In the genomic region with DNA sequence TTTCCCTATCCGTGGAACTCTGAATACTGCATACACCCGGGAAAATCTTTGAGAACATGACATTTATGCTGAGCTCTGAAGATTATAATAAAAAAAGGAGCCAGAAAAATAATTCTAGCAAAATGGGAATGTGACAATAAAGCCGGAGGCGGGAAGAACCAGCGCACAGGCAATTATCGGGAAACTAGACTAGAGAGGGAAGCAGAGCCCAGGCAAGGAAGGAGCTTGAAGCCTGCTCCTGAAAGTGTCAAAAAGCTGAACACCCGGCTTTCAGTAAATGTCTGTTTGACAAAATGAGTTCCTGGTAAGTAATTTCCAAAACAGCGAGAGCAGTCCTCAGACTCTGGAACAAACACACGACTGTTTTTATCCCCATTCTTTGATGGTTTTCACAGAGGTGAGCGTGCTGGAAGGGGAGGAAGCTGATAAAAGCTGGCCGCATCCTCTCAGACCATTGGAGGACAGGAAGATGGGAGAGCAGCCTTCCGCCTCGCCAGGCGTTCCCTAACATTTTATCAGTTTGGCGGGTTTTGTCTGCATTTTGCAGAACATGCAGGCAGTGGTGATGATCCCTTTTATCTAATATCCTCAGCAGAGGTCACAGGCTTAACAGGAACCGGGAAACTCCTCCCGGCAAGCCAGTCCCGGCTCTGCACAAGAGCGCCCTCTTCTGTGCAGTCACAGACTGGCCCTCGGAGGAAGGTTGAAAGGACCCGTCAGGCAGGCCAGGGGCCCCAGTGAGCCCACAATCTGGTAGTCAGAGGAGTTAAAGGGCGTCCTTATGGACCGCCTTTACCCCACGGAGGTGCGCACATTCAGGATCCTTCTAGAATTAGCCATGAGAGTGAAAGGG, we compare ENCODE assay signal across 8 mouse cellular contexts.
A peak's percentile ranks its signal among the peaks of the same experiment; 100 is the strongest.
DNase-seq lines count a peak whose midpoint lies in the region; ATAC-seq and TF ChIP-seq lines count a peak whose summit lies in the region.

No protein-coding gene starts in this region.

- 0 out of 2 replicates have a peak overlapping the region, but pooled peaks have one; percentile 15 for H3K4me3 ChIP-seq in embryonic facial prominence, embryonic 11.5 days (ENCODE audit: low read depth, low read length)
- peak overlapping the region; percentile 25; the same call in 1 of the 2 replicates for H3K4me3 ChIP-seq in kidney, adult 2 months (ENCODE audit: insufficient read depth, low read depth, low read length)
- peak overlapping the region; percentile 12; the same call in 1 of the 2 replicates for H3K4me3 ChIP-seq in limb, embryonic 11.5 days (ENCODE audit: low read depth, low read length)
- peak overlapping the region; percentile 23 for H3K4me3 ChIP-seq in midbrain, embryonic 14.5 days (replicated peaks; ENCODE audit: low read depth, low read length)
- no peak overlapping the region; the same call in 1 of the 2 replicates for H3K4me3 ChIP-seq in spleen, adult 2 months (ENCODE audit: extremely low read depth, insufficient read depth, insufficient read length)

- TF ChIP-seq CTCF in kidney, adult 2 months (conservative IDR thresholded peaks at IDR 0.05; ENCODE audit: insufficient read depth, insufficient read length, low read depth, low read length), result peak; percentile 78
- peak; percentile 75; the same call in 1 of the 2 replicates for TF ChIP-seq CTCF in spleen, adult 2 months (IDR thresholded peaks at IDR 0.05; ENCODE audit: extremely low read depth, insufficient read depth, insufficient read length, insufficient replicate concordance)

- DNase-seq in adrenal gland, postnatal 25 days, result peak; percentile 77
- DNase-seq in embryonic facial prominence, embryonic 11.5 days (ENCODE audit: low spot score), result peak; percentile 81
- DNase-seq in heart, adult 8-10 months (ENCODE audit: low spot score), result peak; percentile 68
- peak; percentile 38 for DNase-seq in kidney, adult 2 months
- peak; percentile 89 for DNase-seq in limb, embryonic 11.5 days (ENCODE audit: low spot score)
- peak; percentile 87 for DNase-seq in midbrain, embryonic 14.5 days
- peak in 1 of 2 experiments; percentile 45 for DNase-seq in spleen, adult 2 months (ENCODE audit: low read depth in 1 of 2, low spot score in 2 of 2)

- no peak for TF ChIP-seq POLR2A in kidney, adult 2 months (IDR thresholded peaks at IDR 0.05; ENCODE audit: low read depth, low read length)
- no peak for TF ChIP-seq POLR2A in spleen, adult 2 months (IDR thresholded peaks at IDR 0.05; ENCODE audit: low read depth, low read length)

- peak overlapping the region; percentile 15 for H3K9ac ChIP-seq in embryonic facial prominence, embryonic 11.5 days (replicated peaks; ENCODE audit: low read length)
- peak overlapping the region; percentile 2; the same call in 1 of the 2 replicates for H3K9ac ChIP-seq in limb, embryonic 11.5 days (ENCODE audit: low read length)
- H3K9ac ChIP-seq in midbrain, embryonic 14.5 days (replicated peaks; ENCODE audit: low read length), result peak overlapping the region; percentile 36; the same call in 1 of the 2 replicates

- WGBS in embryonic facial prominence, embryonic 11.5 days, result 22% methylated on average over 25 of the region's 25 CpGs
- 26% methylated on average over 25 of the region's 25 CpGs for whole genome bisulfite sequencing in kidney, adult 2 months
- WGBS in limb, embryonic 11.5 days, result 22% methylated on average over 25 of the region's 25 CpGs
- WGBS in midbrain, embryonic 14.5 days, result 17% methylated on average over 25 of the region's 25 CpGs
- WGBS in spleen, adult 2 months, result 27% methylated on average over 25 of the region's 25 CpGs

- H3K36me3 ChIP-seq in embryonic facial prominence, embryonic 11.5 days (replicated peaks; ENCODE audit: control insufficient read depth, insufficient read depth, low read depth, low read length), result no peaks in the 10 kb centered on the region
- H3K36me3 ChIP-seq in kidney, adult 2 months (ENCODE audit: control insufficient read depth, insufficient read depth, low read length), result no peaks in the 10 kb centered on the region
- no peaks in the 10 kb centered on the region for H3K36me3 ChIP-seq in limb, embryonic 11.5 days (ENCODE audit: control insufficient read depth, insufficient read depth, low read length)
- no peaks in the 10 kb centered on the region for H3K36me3 ChIP-seq in midbrain, embryonic 14.5 days (ENCODE audit: control insufficient read depth, insufficient read depth, low read length)
- no peaks in the 10 kb centered on the region for H3K36me3 ChIP-seq in spleen, adult 2 months (ENCODE audit: control insufficient read depth, insufficient read depth, low read length)

- no peak overlapping the region for H3K27ac ChIP-seq in embryonic facial prominence, embryonic 11.5 days (replicated peaks; ENCODE audit: low read depth, low read length)
- no peak overlapping the region for H3K27ac ChIP-seq in kidney, adult 2 months (ENCODE audit: insufficient read depth, low read depth, low read length)
- H3K27ac ChIP-seq in limb, embryonic 11.5 days (replicated peaks; ENCODE audit: low read depth, low read length), result no peak overlapping the region
- peak overlapping the region; percentile 49; the same call in 1 of the 2 replicates for H3K27ac ChIP-seq in midbrain, embryonic 14.5 days (replicated peaks; ENCODE audit: low read depth, low read length)
- no peak overlapping the region for H3K27ac ChIP-seq in spleen, adult 2 months (ENCODE audit: insufficient read depth, low read length)

- H3K9me3 ChIP-seq in embryonic facial prominence, embryonic 11.5 days (replicated peaks; ENCODE audit: control insufficient read depth, low read length), result no peaks in the 10 kb centered on the region
- H3K9me3 ChIP-seq in limb, embryonic 11.5 days (ENCODE audit: control insufficient read depth, low read length), result no peaks in the 10 kb centered on the region
- H3K9me3 ChIP-seq in midbrain, embryonic 14.5 days (ENCODE audit: control insufficient read depth, low read length), result no peaks in the 10 kb centered on the region

- H3K4me1 ChIP-seq in embryonic facial prominence, embryonic 11.5 days (ENCODE audit: control insufficient read depth, insufficient read depth, low read length), result no peaks in the 10 kb centered on the region
- H3K4me1 ChIP-seq in kidney, adult 2 months (ENCODE audit: control insufficient read depth, insufficient read depth, low read length), result no peaks in the 10 kb centered on the region
- no peaks in the 10 kb centered on the region for H3K4me1 ChIP-seq in limb, embryonic 11.5 days (ENCODE audit: control insufficient read depth, insufficient read depth, low read length)
- H3K4me1 ChIP-seq in midbrain, embryonic 14.5 days (ENCODE audit: control insufficient read depth, insufficient read depth, low read length), result peaks cover 10% of the 10 kb centered on the region
- H3K4me1 ChIP-seq in spleen, adult 2 months (ENCODE audit: control insufficient read depth, insufficient read depth, insufficient read length), result no peaks in the 10 kb centered on the region

- H3K4me2 ChIP-seq in embryonic facial prominence, embryonic 11.5 days (ENCODE audit: low read depth, low read length), result peak overlapping the region; percentile 47
- peak overlapping the region; percentile 26 for H3K4me2 ChIP-seq in limb, embryonic 11.5 days (ENCODE audit: low read depth, severe bottlenecking)
- peak overlapping the region; percentile 53 for H3K4me2 ChIP-seq in midbrain, embryonic 14.5 days (ENCODE audit: low read length)

- H3K27me3 ChIP-seq in embryonic facial prominence, embryonic 11.5 days (ENCODE audit: control insufficient read depth, insufficient read depth, low read length), result no peaks in the 10 kb centered on the region
- H3K27me3 ChIP-seq in kidney, adult 2 months (replicated peaks; ENCODE audit: control insufficient read depth, insufficient read depth, low read length), result no peaks in the 10 kb centered on the region
- H3K27me3 ChIP-seq in limb, embryonic 11.5 days (ENCODE audit: control insufficient read depth, insufficient read depth, low read length), result no peaks in the 10 kb centered on the region
- H3K27me3 ChIP-seq in midbrain, embryonic 14.5 days (ENCODE audit: control insufficient read depth, insufficient read depth, low read length), result no peaks in the 10 kb centered on the region
- no peaks in the 10 kb centered on the region for H3K27me3 ChIP-seq in spleen, adult 2 months (ENCODE audit: control insufficient read depth, insufficient read depth, low read length)

- ATAC-seq in embryonic facial prominence, embryonic 11.5 days (replicated peaks; ENCODE audit: insufficient number of reproducible peaks, low FRiP score, low TSS enrichment, low read depth), result peak; percentile 47; the same call in 1 of the 2 replicates
- ATAC-seq in limb, embryonic 11.5 days (ENCODE audit: insufficient number of reproducible peaks, low FRiP score, low TSS enrichment, low read depth), result 0 out of 2 replicates have a peak, but pooled peaks have one; percentile 31
- ATAC-seq in midbrain, embryonic 14.5 days (ENCODE audit: low FRiP score, low TSS enrichment), result peak; percentile 58; the same call in 1 of the 2 replicates
- ATAC-seq in erythroblast, adult 5-6 weeks (replicated peaks; ENCODE audit: low FRiP score, poor library complexity, severe bottlenecking), result no peak
